22 mouse cellular contexts compared by ENCODE assay signal in genomic region chr7:143513763-143514415, GRCm38 (mm10). TPM values are rescaled to one million over a fixed set of nuclear protein-coding genes. Genes with fewer than 3 reads are reported as not detected.
A peak's percentile ranks its signal among the peaks of the same experiment; 100 is the strongest.
DNase-seq lines count a peak whose midpoint lies in the region; ATAC-seq and TF ChIP-seq lines count a peak whose summit lies in the region.
"Had no signal": no experiment of that assay in that cellular context is flagged by ENCODE, and none has a peak within 500 bp of the region (broad histone marks: within the 10 kb centered on the region; RNA-seq: fewer than 3 reads in every experiment).

No protein-coding gene starts in this region.

- no peaks in the 10 kb centered on the region for H3K9me3 ChIP-seq in forebrain, postnatal 0 days (ENCODE audit: low read length)
- H3K9me3 ChIP-seq: embryonic facial prominence, embryonic 15.5 days; forebrain, embryonic 12.5 days; hindbrain, embryonic 12.5 days; neural tube, embryonic 13.5 days had no signal

- WGBS in lung, adult 2 months: 63% methylated on average over 10 of the region's 10 CpGs
- WGBS in olfactory bulb, adult 2 months: 34% methylated on average over 10 of the region's 10 CpGs
- WGBS in forebrain, postnatal 0 days: 90% methylated on average over 10 of the region's 10 CpGs

- no peak for ATAC-seq in erythroblast, adult 5-6 weeks (replicated peaks; ENCODE audit: low FRiP score, poor library complexity, severe bottlenecking)
- ATAC-seq in forebrain, postnatal 0 days: no peak
- ATAC-seq: inflammation-experienced regulatory T-cells, adult 6 months; liver, postnatal 0 days; Patski had no signal

- no peaks in the 10 kb centered on the region for H3K27me3 ChIP-seq in forebrain, postnatal 0 days (ENCODE audit: insufficient read depth, low read length)
- H3K27me3 ChIP-seq: embryonic facial prominence, embryonic 15.5 days; forebrain, embryonic 12.5 days; hindbrain, embryonic 12.5 days; neural tube, embryonic 13.5 days; Patski had no signal

- intact Hi-C loops in heart, postnatal 14 days (cut with DNase I): no loop called here

- H3K4me1 ChIP-seq in lung, adult 2 months (ENCODE audit: control insufficient read depth, insufficient read depth, low read length): no peaks in the 10 kb centered on the region
- H3K4me1 ChIP-seq in olfactory bulb, adult 2 months (ENCODE audit: control insufficient read depth, insufficient read depth, low read length): peaks cover 18% of the 10 kb centered on the region
- H3K4me1 ChIP-seq in forebrain, postnatal 0 days (ENCODE audit: insufficient read depth): no peaks in the 10 kb centered on the region
- H3K4me1 ChIP-seq: embryonic facial prominence, embryonic 15.5 days; hindbrain, embryonic 12.5 days; neural tube, embryonic 13.5 days had no signal

- peaks cover 57% of the 10 kb centered on the region for H3K36me3 ChIP-seq in forebrain, postnatal 0 days (ENCODE audit: insufficient read depth)

- no peak overlapping the region for H3K9ac ChIP-seq in forebrain, postnatal 0 days
- H3K9ac ChIP-seq: embryonic facial prominence, embryonic 15.5 days; forebrain, embryonic 12.5 days; hindbrain, embryonic 12.5 days; liver, postnatal 0 days; neural tube, embryonic 13.5 days had no signal

- TF ChIP-seq POLR2A in lung, adult 2 months (IDR thresholded peaks at IDR 0.05; ENCODE audit: borderline replicate concordance, extremely low read depth, low read depth, low read length): no peak
- TF ChIP-seq POLR2A in olfactory bulb, adult 2 months (IDR thresholded peaks at IDR 0.05; ENCODE audit: insufficient read depth, low read depth, low read length): no peak

- no peak overlapping the region for H3K4me3 ChIP-seq in lung, adult 2 months (replicated peaks; ENCODE audit: extremely low read depth, low read depth, low read length)
- H3K4me3 ChIP-seq in olfactory bulb, adult 2 months (ENCODE audit: insufficient read depth, low read depth, low read length): no peak overlapping the region
- H3K4me3 ChIP-seq in forebrain, postnatal 0 days (ENCODE audit: low read depth, low read length): no peak overlapping the region
- H3K4me3 ChIP-seq: embryonic facial prominence, embryonic 15.5 days; forebrain, embryonic 12.5 days; hindbrain, embryonic 12.5 days; neural tube, embryonic 13.5 days had no signal

- DNase-seq in layer of hippocampus, adult 11-12 months (ENCODE audit: low spot score): peak; percentile 47
- DNase-seq in layer of hippocampus, postnatal 10 days (ENCODE audit: low spot score in 2 of 2): no peak
- peak; percentile 42 for DNase-seq in lung, postnatal 14 days
- no peak for DNase-seq in lung, adult 2 months
- peak; percentile 60 to 71 for DNase-seq in heart, postnatal 14 days
- DNase-seq in forebrain, postnatal 0 days: no peak
- DNase-seq: cerebellum, adult 9-10 months; embryo, embryonic 11 days; kidney, adult 8-10 months; kidney, postnatal 36 days; liver, postnatal 0 days; thymus, postnatal 4 days had no signal

- peak overlapping the region; percentile 69 for H3K27ac ChIP-seq in olfactory bulb, adult 2 months (ENCODE audit: insufficient read depth, low read depth, low read length)
- H3K27ac ChIP-seq in forebrain, postnatal 0 days (ENCODE audit: low read depth, low read length): no peak overlapping the region
- H3K27ac ChIP-seq: embryonic facial prominence, embryonic 15.5 days; forebrain, embryonic 12.5 days; hindbrain, embryonic 12.5 days; neural tube, embryonic 13.5 days had no signal

- no peak for TF ChIP-seq CTCF in lung, adult 2 months (IDR thresholded peaks at IDR 0.05; ENCODE audit: insufficient read depth, low read length)
- TF ChIP-seq CTCF in olfactory bulb, adult 2 months (IDR thresholded peaks at IDR 0.05; ENCODE audit: insufficient read depth, low read depth, low read length): no peak
- no peak for TF ChIP-seq CTCF in forebrain, postnatal 0 days (IDR thresholded peaks at IDR 0.05; ENCODE audit: low read depth)

- no peak overlapping the region for H3K4me2 ChIP-seq in forebrain, postnatal 0 days (ENCODE audit: low read depth)
- H3K4me2 ChIP-seq: embryonic facial prominence, embryonic 15.5 days; forebrain, embryonic 12.5 days; hindbrain, embryonic 12.5 days; midbrain, embryonic 11.5 days; neural tube, embryonic 13.5 days had no signal

RNA-seq across cellular contexts. Expression of gene Phlda2, which starts 10.9 kb away (rescaled TPM):
- not detected for total RNA-seq in layer of hippocampus, postnatal 10 days (2021)
- polyA plus RNA-seq in lung, adult 2 months (2012; rRNA removed): 5.1 and 6.1 TPM in 2 replicates
- not detected for total RNA-seq in heart, postnatal 14 days (2021)
- not detected in 2 replicates for polyA plus RNA-seq in olfactory bulb, adult 2 months (2012; ENCODE audit: insufficient read depth, insufficient read length, low replicate concordance, missing spikeins)
- not detected in 2 replicates for total RNA-seq in erythroblast, adult 5-6 weeks (2015; ENCODE audit: low replicate concordance)
- total RNA-seq in erythroblast, adult 5-6 weeks (2017; ENCODE audit: low replicate concordance): not detected in 2 replicates
- total RNA-seq in forebrain, postnatal 0 days (2014; rRNA removed): 0.46 TPM in 1 of 2 replicates, not detected in the other
- polyA plus RNA-seq in forebrain, postnatal 0 days (2015; fragmentation: Nextera tagmentation; extraction: Ambion mirVana): 0.60 TPM in 1 of 2 replicates, not detected in the other
- total RNA-seq: left cerebral cortex, adult 8-10 months had no signal
- polyA plus RNA-seq: inflammation-experienced regulatory T-cells, adult 6 months; Patski had no signal

RNA-seq across cellular contexts. Expression of gene Nap1l4, which starts 35.0 kb away (rescaled TPM):
- total RNA-seq in layer of hippocampus, postnatal 10 days (2021): 100 to 1,000 TPM; 133 to 144 TPM
- polyA plus RNA-seq in lung, adult 2 months (2012; rRNA removed): 41.9 and 57.7 TPM in 2 replicates
- 100 to 1,000 TPM; 168 to 178 TPM for total RNA-seq in heart, postnatal 14 days (2021)
- not detected in 2 replicates for polyA plus RNA-seq in olfactory bulb, adult 2 months (2012; ENCODE audit: insufficient read depth, insufficient read length, low replicate concordance, missing spikeins)
- total RNA-seq in erythroblast, adult 5-6 weeks (2015; ENCODE audit: low replicate concordance): 40.7 and 45.1 TPM in 2 replicates
- 89.7 and 118 TPM in 2 replicates for total RNA-seq in erythroblast, adult 5-6 weeks (2017; ENCODE audit: low replicate concordance)
- 202 and 216 TPM in 2 replicates for total RNA-seq in forebrain, postnatal 0 days (2014; rRNA removed)
- polyA plus RNA-seq in forebrain, postnatal 0 days (2015; fragmentation: Nextera tagmentation; extraction: Ambion mirVana): 236 and 258 TPM in 2 replicates

RNA-seq across cellular contexts. Expression of gene Slc22a18, which starts 40.4 kb away (rescaled TPM):
- under 1 TPM; 0.40 to 0.41 TPM for total RNA-seq in layer of hippocampus, postnatal 10 days (2021)
- 27.2 and 29.1 TPM in 2 replicates for polyA plus RNA-seq in lung, adult 2 months (2012; rRNA removed)
- total RNA-seq in heart, postnatal 14 days (2021): under 1 TPM; 0.15 to 0.69 TPM
- polyA plus RNA-seq in olfactory bulb, adult 2 months (2012; ENCODE audit: insufficient read depth, insufficient read length, low replicate concordance, missing spikeins): not detected in 2 replicates
- total RNA-seq in erythroblast, adult 5-6 weeks (2015; ENCODE audit: low replicate concordance): not detected in 2 replicates
- not detected in 2 replicates for total RNA-seq in erythroblast, adult 5-6 weeks (2017; ENCODE audit: low replicate concordance)
- total RNA-seq in forebrain, postnatal 0 days (2014; rRNA removed): 0.92 and 1.7 TPM in 2 replicates
- 0.71 and 1.0 TPM in 2 replicates for polyA plus RNA-seq in forebrain, postnatal 0 days (2015; fragmentation: Nextera tagmentation; extraction: Ambion mirVana)

RNA-seq across cellular contexts. Expression of gene Cdkn1c, which starts 53.0 kb away (rescaled TPM):
- total RNA-seq in layer of hippocampus, postnatal 10 days (2021): 10 to 100 TPM; 13.2 to 18.5 TPM
- 31.6 and 34.5 TPM in 2 replicates for polyA plus RNA-seq in lung, adult 2 months (2012; rRNA removed)
- 10 to 100 TPM; 37.3 to 52.0 TPM for total RNA-seq in heart, postnatal 14 days (2021)
- polyA plus RNA-seq in olfactory bulb, adult 2 months (2012; ENCODE audit: insufficient read depth, insufficient read length, low replicate concordance, missing spikeins): not detected in 2 replicates
- not detected in 2 replicates for total RNA-seq in erythroblast, adult 5-6 weeks (2015; ENCODE audit: low replicate concordance)
- 0.09 TPM in 1 of 2 replicates, not detected in the other for total RNA-seq in erythroblast, adult 5-6 weeks (2017; ENCODE audit: low replicate concordance)
- 99.0 and 123 TPM in 2 replicates for total RNA-seq in forebrain, postnatal 0 days (2014; rRNA removed)
- polyA plus RNA-seq in forebrain, postnatal 0 days (2015; fragmentation: Nextera tagmentation; extraction: Ambion mirVana): 119 and 124 TPM in 2 replicates

Comparison
In these comparisons a context has a peak if more than half of its experiments do, and no peak if none do; other contexts are left out.
1. DNase-seq: peak in layer of hippocampus, adult 11-12 months (single experiment), lung, postnatal 14 days (single experiment) and heart, postnatal 14 days (2 of 2); none in layer of hippocampus, postnatal 10 days (0 of 2), lung, adult 2 months (single experiment) and forebrain, postnatal 0 days (single experiment).